ENCODE assay signal across 8 mouse cellular contexts in genomic region chr7:135889016-135889726, GRCm38 (mm10).
DNase-seq lines count a peak whose midpoint lies in the region; ATAC-seq and TF ChIP-seq lines count a peak whose summit lies in the region.

No protein-coding gene starts in this region.

- DNase-seq in adrenal gland, postnatal 14 days: peak; percentile 63
- DNase-seq in adrenal gland, adult 18-20 months (ENCODE audit: low spot score in 2 of 2): no peak
- DNase-seq in CH12.LX (ENCODE audit: extremely low read depth): no peak
- DNase-seq in forebrain, embryonic 11.5 days (ENCODE audit: low spot score): peak; percentile 66

- 6% methylated on average over 17 of the region's 17 CpGs for WGBS in forebrain, embryonic 11.5 days
- WGBS in hindbrain, embryonic 13.5 days: 7% methylated on average over 17 of the region's 17 CpGs
- WGBS in limb, embryonic 15.5 days: 12% methylated on average over 17 of the region's 17 CpGs
- WGBS in neural tube, embryonic 12.5 days: 7% methylated on average over 17 of the region's 17 CpGs

- H3K27me3 ChIP-seq in CH12.LX (replicated peaks): peaks cover 84% of the 10 kb centered on the region
- H3K27me3 ChIP-seq in forebrain, embryonic 11.5 days (ENCODE audit: control insufficient read depth, insufficient read depth, low read length): no peaks in the 10 kb centered on the region
- H3K27me3 ChIP-seq in hindbrain, embryonic 13.5 days: 0 out of 2 replicates have a peak, but pooled peaks cover 6% of the 10 kb centered on the region
- H3K27me3 ChIP-seq in limb, embryonic 15.5 days: no peaks in the 10 kb centered on the region
- no peaks in the 10 kb centered on the region for H3K27me3 ChIP-seq in neural tube, embryonic 12.5 days (replicated peaks)

- H3K79me2 ChIP-seq in CH12.LX (replicated peaks; ENCODE audit: control insufficient read depth, extremely low read depth, insufficient read depth, poor library complexity, severe bottlenecking): no peaks in the 10 kb centered on the region

- no peaks in the 10 kb centered on the region for H3K36me3 ChIP-seq in CH12.LX (replicated peaks in 1 of 2; ENCODE audit: control insufficient read depth in 1 of 2, insufficient read depth in 1 of 2, low read length in 1 of 2)
- H3K36me3 ChIP-seq in forebrain, embryonic 11.5 days (ENCODE audit: control insufficient read depth, insufficient read depth, low read length): no peaks in the 10 kb centered on the region
- no peaks in the 10 kb centered on the region for H3K36me3 ChIP-seq in hindbrain, embryonic 13.5 days
- no peaks in the 10 kb centered on the region for H3K36me3 ChIP-seq in limb, embryonic 15.5 days
- no peaks in the 10 kb centered on the region for H3K36me3 ChIP-seq in neural tube, embryonic 12.5 days

- dilution Hi-C loops in CH12.LX (cut with MboI; ENCODE audit: extremely low pct_ligation_motif_present, extremely low pct_unique_long_range_greater_than_20kb, low sequenced_read_pairs): no loop called here

- H3K27ac ChIP-seq in CH12.LX (ENCODE audit: insufficient read depth, low read depth): no peak overlapping the region
- no peak overlapping the region; the same call in 1 of the 2 replicates for H3K27ac ChIP-seq in forebrain, embryonic 11.5 days (ENCODE audit: low read depth, low read length)
- peak overlapping the region; percentile 40 for H3K27ac ChIP-seq in hindbrain, embryonic 13.5 days
- H3K27ac ChIP-seq in limb, embryonic 15.5 days: no peak overlapping the region
- 0 out of 2 replicates have a peak overlapping the region, but pooled peaks have one; percentile 2 for H3K27ac ChIP-seq in neural tube, embryonic 12.5 days

- TF ChIP-seq EP300 in CH12.LX (IDR thresholded peaks at IDR 0.05; ENCODE audit: low read length): no peak

- peak; percentile 79 for ATAC-seq in forebrain, embryonic 11.5 days (replicated peaks; ENCODE audit: low FRiP score)
- ATAC-seq in hindbrain, embryonic 13.5 days (ENCODE audit: low FRiP score): peak; percentile 59; the same call in 1 of the 2 replicates
- no peak for ATAC-seq in limb, embryonic 15.5 days (ENCODE audit: insufficient number of reproducible peaks, low FRiP score, low TSS enrichment, low read depth)
- ATAC-seq in neural tube, embryonic 12.5 days (ENCODE audit: low FRiP score, low read depth): peak; percentile 56
- ATAC-seq in erythroid progenitor cell, adult 5-6 weeks (replicated peaks; ENCODE audit: low FRiP score, poor library complexity, severe bottlenecking): no peak

- H3K9ac ChIP-seq in CH12.LX (ENCODE audit: insufficient read depth, low read depth): no peak overlapping the region
- peak overlapping the region; percentile 20; the same call in 1 of the 2 replicates for H3K9ac ChIP-seq in forebrain, embryonic 11.5 days (ENCODE audit: low read length)
- H3K9ac ChIP-seq in hindbrain, embryonic 13.5 days: peak overlapping the region; percentile 51; the same call in 1 of the 2 replicates
- H3K9ac ChIP-seq in limb, embryonic 15.5 days: no peak overlapping the region
- H3K9ac ChIP-seq in neural tube, embryonic 12.5 days: no peak overlapping the region

- no peak overlapping the region for H3K4me2 ChIP-seq in CH12.LX (ENCODE audit: insufficient read depth, low read depth, poor library complexity, severe bottlenecking)
- H3K4me2 ChIP-seq in forebrain, embryonic 11.5 days (ENCODE audit: low read depth, low read length, severe bottlenecking): peak overlapping the region; percentile 24; the same call in 1 of the 2 replicates
- peak overlapping the region; percentile 36 for H3K4me2 ChIP-seq in hindbrain, embryonic 13.5 days
- H3K4me2 ChIP-seq in limb, embryonic 15.5 days: 0 out of 2 replicates have a peak overlapping the region, but pooled peaks have one; percentile 3
- H3K4me2 ChIP-seq in neural tube, embryonic 12.5 days (replicated peaks): peak overlapping the region; percentile 45

- H3K4me3 ChIP-seq in CH12.LX (replicated peaks in 1 of 3; ENCODE audit: low read depth in 2 of 3, low read length in 2 of 3, poor library complexity in 1 of 3): no peak overlapping the region
- no peak overlapping the region for H3K4me3 ChIP-seq in forebrain, embryonic 11.5 days (ENCODE audit: low read depth, low read length)
- H3K4me3 ChIP-seq in hindbrain, embryonic 13.5 days: no peak overlapping the region
- no peak overlapping the region for H3K4me3 ChIP-seq in limb, embryonic 15.5 days
- H3K4me3 ChIP-seq in neural tube, embryonic 12.5 days: no peak overlapping the region

- in situ Hi-C loops in CH12.LX (cut with MboI; ENCODE audit: low pct_ligation_motif_present, low pct_unique_long_range_greater_than_20kb, low sequenced_read_pairs): no loop called here

- H3K4me1 ChIP-seq in CH12.LX (ENCODE audit: control insufficient read depth in 1 of 2, insufficient read depth in 2 of 2): no peaks in the 10 kb centered on the region
- peaks cover 6% of the 10 kb centered on the region; the same call in 1 of the 2 replicates for H3K4me1 ChIP-seq in forebrain, embryonic 11.5 days (replicated peaks; ENCODE audit: control insufficient read depth, insufficient read depth, low read length)
- peaks cover 14% of the 10 kb centered on the region for H3K4me1 ChIP-seq in hindbrain, embryonic 13.5 days (replicated peaks)
- peaks cover 7% of the 10 kb centered on the region for H3K4me1 ChIP-seq in limb, embryonic 15.5 days
- peaks cover 16% of the 10 kb centered on the region for H3K4me1 ChIP-seq in neural tube, embryonic 12.5 days

- peak; percentile 28 for TF ChIP-seq RAD21 in CH12.LX (IDR thresholded peaks at IDR 0.05; ENCODE audit: low read depth, low read length)

- H3K9me3 ChIP-seq in CH12.LX (replicated peaks; ENCODE audit: low read length): peaks cover 8% of the 10 kb centered on the region
- no peaks in the 10 kb centered on the region for H3K9me3 ChIP-seq in forebrain, embryonic 11.5 days (ENCODE audit: control insufficient read depth, low read length)
- no peaks in the 10 kb centered on the region for H3K9me3 ChIP-seq in hindbrain, embryonic 13.5 days
- no peaks in the 10 kb centered on the region for H3K9me3 ChIP-seq in limb, embryonic 15.5 days
- H3K9me3 ChIP-seq in neural tube, embryonic 12.5 days: no peaks in the 10 kb centered on the region

- TF ChIP-seq POLR2A in CH12.LX (IDR thresholded peaks at IDR 0.05; ENCODE audit: low read depth, low read length): no peak

- TF ChIP-seq CTCF in CH12.LX (conservative IDR thresholded peaks at IDR 0.05 in 1 of 2, IDR thresholded peaks at IDR 0.05 in 1 of 2; ENCODE audit: low read depth in 2 of 2, low read length in 2 of 2): peak in 1 of 2 experiments; percentile 44; a peak in 3 of 4 replicates

TF ChIP-seq in CH12.LX, 34 proteins besides CTCF, POLR2A, EP300 and RAD21:
- TF ChIP-seq TBP (conservative IDR thresholded peaks at IDR 0.05; ENCODE audit: low read depth, low read length) (no peak), SMC3 (IDR thresholded peaks at IDR 0.05; ENCODE audit: low read depth, low read length) (peak; percentile 14; the same call in 1 of the 2 replicates)

Comparison
In these comparisons a context has a peak if more than half of its experiments do, and no peak if none do; other contexts are left out.
1. DNase-seq: peak in adrenal gland, postnatal 14 days (single experiment) and forebrain, embryonic 11.5 days (single experiment); none in adrenal gland, adult 18-20 months (0 of 2) and CH12.LX (single experiment).
2. H3K27ac ChIP-seq: peak in hindbrain, embryonic 13.5 days (single experiment) and neural tube, embryonic 12.5 days (single experiment); none in CH12.LX (single experiment), forebrain, embryonic 11.5 days (single experiment) and limb, embryonic 15.5 days (single experiment).
3. H3K9ac ChIP-seq: peak in forebrain, embryonic 11.5 days (single experiment) and hindbrain, embryonic 13.5 days (single experiment); none in CH12.LX (single experiment), limb, embryonic 15.5 days (single experiment) and neural tube, embryonic 12.5 days (single experiment).
4. ATAC-seq: peak in forebrain, embryonic 11.5 days (single experiment), hindbrain, embryonic 13.5 days (single experiment) and neural tube, embryonic 12.5 days (single experiment); none in limb, embryonic 15.5 days (single experiment) and erythroid progenitor cell, adult 5-6 weeks (single experiment).